Comparison of ENCODE assay signal across 8 mouse cellular contexts in the genomic region with DNA sequence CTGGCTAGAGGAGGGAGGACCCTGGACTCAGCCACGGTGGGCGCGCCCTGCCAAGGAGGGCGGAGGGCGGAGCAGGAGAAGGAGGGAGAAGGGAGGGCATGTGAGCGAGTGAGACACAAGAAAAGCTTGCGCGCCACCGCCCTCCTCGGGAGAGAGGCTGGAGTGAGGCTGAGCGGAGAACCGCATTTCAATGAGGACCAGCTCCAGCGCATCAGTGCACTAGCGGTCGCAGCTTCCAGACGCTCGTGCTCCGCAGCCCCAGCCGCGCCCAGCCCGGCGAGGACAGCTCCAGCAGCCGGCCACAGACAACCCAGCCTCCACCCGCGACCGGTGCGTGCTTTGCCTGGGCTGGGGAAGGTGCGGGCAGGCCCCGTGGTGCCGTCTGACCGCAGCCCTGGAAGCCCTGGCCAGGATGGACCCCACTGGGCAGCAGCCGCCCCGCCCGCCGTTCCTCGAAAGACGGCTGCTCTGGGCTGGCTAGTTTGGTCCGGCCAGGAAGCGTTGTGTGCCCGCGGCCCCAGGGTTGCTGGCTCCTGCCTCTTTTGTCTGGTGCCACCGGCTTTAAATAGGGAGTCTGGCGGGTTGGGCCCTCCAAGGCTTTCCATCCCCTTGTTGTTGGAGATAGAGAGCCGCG. TPM values are rescaled to one million over a fixed set of nuclear protein-coding genes. Genes with fewer than 3 reads are reported as not detected.
A peak's percentile ranks its signal among the peaks of the same experiment; 100 is the strongest.
DNase-seq lines count a peak whose midpoint lies in the region; ATAC-seq and TF ChIP-seq lines count a peak whose summit lies in the region.

No protein-coding gene starts in this region.

- TF ChIP-seq POLR2A in spleen, adult 2 months (IDR thresholded peaks at IDR 0.05; ENCODE audit: low read depth, low read length), result no peak

- no peaks in the 10 kb centered on the region for H3K9me3 ChIP-seq in forebrain, embryonic 11.5 days (ENCODE audit: control insufficient read depth, low read length)
- H3K9me3 ChIP-seq in heart, embryonic 13.5 days, result no peaks in the 10 kb centered on the region
- H3K9me3 ChIP-seq in liver, embryonic 11.5 days (ENCODE audit: control insufficient read depth, low read length), result no peaks in the 10 kb centered on the region
- H3K9me3 ChIP-seq in neural tube, embryonic 14.5 days (ENCODE audit: control insufficient read depth, low read length), result no peaks in the 10 kb centered on the region

- no peaks in the 10 kb centered on the region for H3K27me3 ChIP-seq in spleen, adult 2 months (ENCODE audit: control insufficient read depth, insufficient read depth, low read length)
- no peaks in the 10 kb centered on the region for H3K27me3 ChIP-seq in forebrain, embryonic 11.5 days (ENCODE audit: control insufficient read depth, insufficient read depth, low read length)
- peaks cover 37% of the 10 kb centered on the region for H3K27me3 ChIP-seq in heart, embryonic 13.5 days (replicated peaks)
- peaks cover 28% of the 10 kb centered on the region for H3K27me3 ChIP-seq in liver, embryonic 11.5 days (replicated peaks; ENCODE audit: control insufficient read depth, insufficient read depth, low read length)
- H3K27me3 ChIP-seq in neural tube, embryonic 14.5 days (ENCODE audit: control insufficient read depth, insufficient read depth, low read length), result no peaks in the 10 kb centered on the region

- peak overlapping the region; percentile 71 for H3K4me2 ChIP-seq in forebrain, embryonic 11.5 days (ENCODE audit: low read depth, low read length, severe bottlenecking)
- peak overlapping the region; percentile 86 for H3K4me2 ChIP-seq in heart, embryonic 13.5 days
- peak overlapping the region; percentile 61 for H3K4me2 ChIP-seq in liver, embryonic 11.5 days
- peak overlapping the region; percentile 68 for H3K4me2 ChIP-seq in neural tube, embryonic 14.5 days (ENCODE audit: low read depth, low read length)

- no peak for TF ChIP-seq CTCF in spleen, adult 2 months (IDR thresholded peaks at IDR 0.05; ENCODE audit: extremely low read depth, insufficient read depth, insufficient read length, insufficient replicate concordance)

- peak; percentile 96 for ATAC-seq in forebrain, embryonic 11.5 days (replicated peaks; ENCODE audit: low FRiP score)
- ATAC-seq in heart, embryonic 13.5 days (ENCODE audit: extremely low read depth, insufficient number of reproducible peaks, low FRiP score, low TSS enrichment), result peak; percentile 63
- peak; percentile 36; the same call in 1 of the 2 replicates for ATAC-seq in liver, embryonic 11.5 days (replicated peaks; ENCODE audit: low FRiP score)
- ATAC-seq in neural tube, embryonic 14.5 days (ENCODE audit: low read depth), result peak; percentile 97

- no peak overlapping the region for H3K27ac ChIP-seq in spleen, adult 2 months (ENCODE audit: insufficient read depth, low read length)
- H3K27ac ChIP-seq in forebrain, embryonic 11.5 days (ENCODE audit: low read depth, low read length), result peak overlapping the region; percentile 85
- no peak overlapping the region; the same call in 1 of the 2 replicates for H3K27ac ChIP-seq in heart, embryonic 13.5 days (replicated peaks)
- H3K27ac ChIP-seq in liver, embryonic 11.5 days (ENCODE audit: low read depth, low read length), result no peak overlapping the region
- H3K27ac ChIP-seq in neural tube, embryonic 14.5 days (ENCODE audit: low read depth, low read length), result peak overlapping the region; percentile 98

- no peaks in the 10 kb centered on the region for H3K36me3 ChIP-seq in spleen, adult 2 months (ENCODE audit: control insufficient read depth, insufficient read depth, low read length)
- H3K36me3 ChIP-seq in forebrain, embryonic 11.5 days (ENCODE audit: control insufficient read depth, insufficient read depth, low read length), result peaks cover 3% of the 10 kb centered on the region; the same call in 1 of the 2 replicates
- no peaks in the 10 kb centered on the region for H3K36me3 ChIP-seq in heart, embryonic 13.5 days
- no peaks in the 10 kb centered on the region for H3K36me3 ChIP-seq in liver, embryonic 11.5 days (ENCODE audit: control insufficient read depth, insufficient read depth, low read length)
- H3K36me3 ChIP-seq in neural tube, embryonic 14.5 days (ENCODE audit: control insufficient read depth, insufficient read depth, low read length), result peaks cover under 1% of the 10 kb centered on the region; the same call in 1 of the 2 replicates

- WGBS in spleen, adult 2 months, result 5% methylated on average over 45 of the region's 45 CpGs
- WGBS in forebrain, embryonic 11.5 days, result under 1% methylated on average over 35 of the region's 45 CpGs
- under 1% methylated on average over 45 of the region's 45 CpGs for WGBS in heart, embryonic 13.5 days
- WGBS in liver, embryonic 11.5 days, result 3% methylated on average over 45 of the region's 45 CpGs
- under 1% methylated on average over 45 of the region's 45 CpGs for WGBS in neural tube, embryonic 14.5 days

- DNase-seq in spleen, adult 2 months (ENCODE audit: low read depth in 1 of 2, low spot score in 2 of 2), result no peak
- DNase-seq in spleen, postnatal 4 days (ENCODE audit: low spot score in 2 of 2), result no peak
- peak; percentile 93 for DNase-seq in forebrain, embryonic 11.5 days (ENCODE audit: low spot score)
- DNase-seq in kidney, postnatal 10 days, result peak; percentile 82
- peak; percentile 51 for DNase-seq in liver, embryonic 11.5 days (ENCODE audit: low spot score)
- DNase-seq in urinary bladder, postnatal 25 days (ENCODE audit: low spot score), result peak; percentile 59

- peak overlapping the region; percentile 17; the same call in 1 of the 2 replicates for H3K4me3 ChIP-seq in spleen, adult 2 months (ENCODE audit: extremely low read depth, insufficient read depth, insufficient read length)
- peak overlapping the region; percentile 69 for H3K4me3 ChIP-seq in forebrain, embryonic 11.5 days (ENCODE audit: low read depth, low read length)
- H3K4me3 ChIP-seq in heart, embryonic 13.5 days, result peak overlapping the region; percentile 60
- H3K4me3 ChIP-seq in liver, embryonic 11.5 days (ENCODE audit: low read depth, low read length), result peak overlapping the region; percentile 40
- H3K4me3 ChIP-seq in neural tube, embryonic 14.5 days (ENCODE audit: low read depth, low read length), result peak overlapping the region; percentile 88

- H3K4me1 ChIP-seq in spleen, adult 2 months (ENCODE audit: control insufficient read depth, insufficient read depth, insufficient read length), result no peaks in the 10 kb centered on the region
- peaks cover 1% of the 10 kb centered on the region for H3K4me1 ChIP-seq in forebrain, embryonic 11.5 days (replicated peaks; ENCODE audit: control insufficient read depth, insufficient read depth, low read length)
- H3K4me1 ChIP-seq in heart, embryonic 13.5 days, result peaks cover 17% of the 10 kb centered on the region
- H3K4me1 ChIP-seq in liver, embryonic 11.5 days (replicated peaks; ENCODE audit: control insufficient read depth, insufficient read depth, low read length), result no peaks in the 10 kb centered on the region
- H3K4me1 ChIP-seq in neural tube, embryonic 14.5 days (ENCODE audit: control insufficient read depth, insufficient read depth, low read length), result peaks cover 17% of the 10 kb centered on the region

- peak overlapping the region; percentile 92 for H3K9ac ChIP-seq in forebrain, embryonic 11.5 days (ENCODE audit: low read length)
- peak overlapping the region; percentile 77 for H3K9ac ChIP-seq in heart, embryonic 13.5 days
- H3K9ac ChIP-seq in liver, embryonic 11.5 days (ENCODE audit: low read depth, low read length), result no peak overlapping the region
- H3K9ac ChIP-seq in neural tube, embryonic 14.5 days (replicated peaks; ENCODE audit: low read depth, low read length), result peak overlapping the region; percentile 99

RNA-seq across cellular contexts. Expression of a gene that starts 0.4 kb away (rescaled TPM):
- polyA plus RNA-seq in spleen, adult 2 months (2012; rRNA removed), result 2.9 and 3.0 TPM in 2 replicates
- 77.5 and 83.3 TPM in 2 replicates for polyA plus RNA-seq in forebrain, embryonic 11.5 days (2014; fragmentation: Nextera tagmentation; extraction: Ambion mirVana)
- polyA plus RNA-seq in heart, embryonic 13.5 days (2015; fragmentation: Nextera tagmentation; extraction: Ambion mirVana), result 7.6 and 8.2 TPM in 2 replicates
- 2.7 and 3.3 TPM in 2 replicates for polyA plus RNA-seq in liver, embryonic 11.5 days (2014; fragmentation: Nextera tagmentation; extraction: Ambion mirVana)
- polyA plus RNA-seq in neural tube, embryonic 14.5 days (2014; fragmentation: Nextera tagmentation; extraction: Ambion mirVana), result 276 and 297 TPM in 2 replicates

Comparison
In these comparisons a context has a peak if more than half of its experiments do, and no peak if none do; other contexts are left out.
1. DNase-seq: peak in forebrain, embryonic 11.5 days (single experiment), kidney, postnatal 10 days (single experiment), liver, embryonic 11.5 days (single experiment) and urinary bladder, postnatal 25 days (single experiment); none in spleen, adult 2 months (0 of 2) and spleen, postnatal 4 days (0 of 2).
2. H3K27ac ChIP-seq: peak in forebrain, embryonic 11.5 days (single experiment) and neural tube, embryonic 14.5 days (single experiment); none in spleen, adult 2 months (single experiment), heart, embryonic 13.5 days (single experiment) and liver, embryonic 11.5 days (single experiment).
3. H3K4me3 ChIP-seq: peak in every context shown above with its lines; median percentile 88 in neural tube, embryonic 14.5 days; 69 in forebrain, embryonic 11.5 days; 60 in heart, embryonic 13.5 days; 40 in liver, embryonic 11.5 days; 17 in spleen, adult 2 months.
4. ATAC-seq: peak in every context shown above with its lines; median percentile 97 in neural tube, embryonic 14.5 days; 96 in forebrain, embryonic 11.5 days; 63 in heart, embryonic 13.5 days; 36 in liver, embryonic 11.5 days.
5. Peak in every context shown above with its lines, with median percentiles within 50 percentile points of each other: H3K4me2 ChIP-seq.